Mouse (Mus musculus) fat pad, adult 2 months (tissue): ENCODE results near the gene 1810055G02Rik.

ENCODE experiments used
- DNase-seq: peaks from one replicate; pipeline ENCODE4 v3.0.0-alpha.2; 2011; ENCODE audit warnings: low read depth, low spot score; ENCODE audit errors: extremely low read depth

1810055G02Rik gene

GRCm38 (mm10) chr19:3739650-3740049, 31.6 kb downstream of the 1810055G02Rik start:
- DNase-seq = no peak

GRCm38 (mm10) chr19:3742716-3743115, 34.6 kb downstream of the 1810055G02Rik start:
- DNase-seq = no peak

DNA sequence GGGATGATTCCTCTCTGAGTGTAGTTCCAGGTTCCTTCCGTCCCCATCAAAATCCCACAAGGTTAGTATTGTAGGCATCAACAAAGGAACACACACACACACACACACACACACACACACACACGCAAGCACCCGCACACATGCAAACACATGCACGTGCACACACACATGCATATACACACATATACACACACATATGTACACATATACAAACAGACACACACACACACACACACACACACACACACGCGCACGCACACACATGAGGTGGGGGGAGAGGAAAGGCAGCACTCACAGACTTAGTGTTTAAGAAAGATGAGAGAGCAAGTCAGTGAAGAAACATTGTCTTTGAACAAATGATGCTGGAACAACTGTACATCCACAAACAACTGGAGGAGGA, 35.3 kb downstream of the 1810055G02Rik start:
- DNase-seq = no peak

- DNase-seq = no peak
Observed at GRCm38 (mm10) chr19:3743851-3744512, 35.9 kb downstream of the 1810055G02Rik start.

GRCm38 (mm10) chr19:3752621-3753239, 44.6 kb downstream of the 1810055G02Rik start:
- DNase-seq = no peak

GRCm38 (mm10) chr19:3753240-3753633, 45.1 kb downstream of the 1810055G02Rik start:
- no peak for DNase-seq

GRCm38 (mm10) chr19:3753738-3754137, 45.6 kb downstream of the 1810055G02Rik start:
- DNase-seq = no peak

GRCm38 (mm10) chr19:3757861-3758260, 49.8 kb downstream of the 1810055G02Rik start:
- no peak for DNase-seq

- DNase-seq = no peak
Observed at GRCm38 (mm10) chr19:3765221-3765820, 57.2 kb downstream of the 1810055G02Rik start.

DNA sequence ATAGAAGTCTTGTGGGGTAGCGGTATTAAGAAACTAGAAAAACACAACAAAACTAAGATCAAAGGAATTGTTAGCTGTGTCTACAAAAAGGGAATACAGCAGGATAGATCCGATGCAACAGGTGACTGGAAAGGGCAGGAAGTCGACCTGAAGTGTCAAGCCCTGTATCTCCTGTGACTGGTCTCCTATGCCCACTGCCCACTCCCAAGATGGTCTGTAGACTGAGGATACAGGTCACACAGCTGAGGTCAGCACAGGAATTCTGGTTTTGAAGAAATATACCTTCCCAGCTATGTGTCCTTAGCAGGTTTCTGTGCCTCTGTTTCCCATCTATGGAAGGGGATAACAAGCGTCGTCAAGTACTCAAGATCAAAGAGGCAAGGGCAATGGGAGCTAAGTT, 58.3 kb downstream of the 1810055G02Rik start:
- DNase-seq = no peak

DNA sequence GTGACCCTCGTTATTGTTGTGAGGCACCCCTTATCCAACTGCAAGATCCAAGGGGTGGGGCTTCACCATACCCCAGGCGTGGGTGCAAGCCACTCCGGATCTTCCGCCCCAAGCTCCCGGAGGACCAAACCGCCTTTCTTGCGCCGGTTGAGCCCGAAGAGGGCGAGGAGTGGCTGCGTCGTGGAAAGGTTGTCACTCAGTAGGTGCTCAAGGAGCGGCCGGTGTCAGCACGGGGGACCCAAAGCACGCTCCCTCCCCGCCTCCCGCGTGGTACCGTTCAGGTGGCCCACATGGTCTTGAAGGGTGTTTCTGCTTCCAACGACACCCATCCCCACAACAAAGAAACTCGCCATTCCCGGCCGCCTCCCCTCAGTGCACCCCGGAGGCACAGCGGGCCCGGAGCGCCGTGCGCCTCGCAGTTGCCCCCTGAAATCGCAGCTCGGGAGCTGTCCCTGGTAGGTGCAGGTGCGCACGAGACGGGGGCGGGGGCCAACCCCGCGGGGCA, 59.2 kb downstream of the 1810055G02Rik start, which contains the start of gene Kmt5b:
Kmt5b (plus strand) TSS at position 146 of the 505 bp plus-strand sequence.
- DNase-seq = no peak
